Mouse (Mus musculus): Measurements from ENCODE around the gene Rpp30.

DNA sequence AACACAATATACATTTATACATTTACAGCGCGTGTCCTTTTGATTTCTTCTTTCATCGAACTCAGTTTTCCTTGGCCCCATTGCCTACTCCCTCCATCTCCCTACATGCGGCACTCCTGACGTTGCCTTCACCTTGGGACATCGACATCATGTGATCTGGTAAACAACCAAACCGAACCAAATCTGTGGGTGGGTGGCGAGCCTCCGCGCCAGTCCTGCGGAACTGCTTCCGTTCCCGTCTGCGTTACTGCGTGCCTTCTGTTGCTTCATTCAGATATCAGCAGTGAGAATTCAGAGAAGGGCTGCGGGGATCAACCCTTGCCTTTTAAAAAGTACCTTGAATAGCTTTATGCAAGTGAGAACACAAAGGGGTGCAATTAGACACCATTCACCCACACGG, 28.5 kb downstream of the Rpp30 start:
- no peak for TF ChIP-seq CTCF (IDR thresholded peaks at IDR 0.05; ENCODE audit: control insufficient read depth, insufficient read depth, insufficient replicate concordance, low read depth, low read length)
- TF ChIP-seq POLR2A (IDR thresholded peaks at IDR 0.05; ENCODE audit: control insufficient read depth, low read depth, low read length), result no peak

Data from testis, adult 2 months (tissue).